In genomic region chr16:5311456-5311855, GRCm38 (mm10) we compare ENCODE assay signal across 22 mouse cellular contexts. TPM values are rescaled to one million over a fixed set of nuclear protein-coding genes. Genes with fewer than 3 reads are reported as not detected.
DNase-seq lines count a peak whose midpoint lies in the region; ATAC-seq and TF ChIP-seq lines count a peak whose summit lies in the region.
"Had no signal": no experiment of that assay in that cellular context is flagged by ENCODE, and none has a peak within 500 bp of the region (broad histone marks: within the 10 kb centered on the region; RNA-seq: fewer than 3 reads in every experiment).

No protein-coding gene starts in this region.

- H3K27me3 ChIP-seq in megakaryocyte, embryonic 14.5 days (replicated peaks): peaks cover 41% of the 10 kb centered on the region
- H3K27me3 ChIP-seq: forebrain, embryonic 15.5 days had no signal

- peaks cover 33% of the 10 kb centered on the region for H3K4me1 ChIP-seq in megakaryocyte, embryonic 14.5 days
- no peaks in the 10 kb centered on the region for H3K4me1 ChIP-seq in ES-E14 (ENCODE audit: control insufficient read depth in 2 of 2, insufficient read depth in 2 of 2, low read length in 2 of 2, poor library complexity in 1 of 2)
- H3K4me1 ChIP-seq: embryonic facial prominence, embryonic 12.5 days had no signal

- H3K36me3 ChIP-seq in megakaryocyte, embryonic 14.5 days (replicated peaks; ENCODE audit: low read length): no peaks in the 10 kb centered on the region
- H3K36me3 ChIP-seq in ES-E14 (ENCODE audit: control insufficient read depth, insufficient read depth, low read length, poor library complexity, severe bottlenecking): no peaks in the 10 kb centered on the region
- H3K36me3 ChIP-seq: embryonic facial prominence, embryonic 10.5 days; embryonic facial prominence, embryonic 12.5 days; forebrain, embryonic 15.5 days had no signal

- no peaks in the 10 kb centered on the region for H3K9me3 ChIP-seq in megakaryocyte, embryonic 14.5 days
- no peaks in the 10 kb centered on the region for H3K9me3 ChIP-seq in ES-E14 (ENCODE audit: control insufficient read depth, insufficient read depth, low read depth, low read length)
- H3K9me3 ChIP-seq: embryonic facial prominence, embryonic 10.5 days; embryonic facial prominence, embryonic 12.5 days; forebrain, embryonic 13.5 days; forebrain, embryonic 15.5 days had no signal

- H3K27ac ChIP-seq in ES-E14 (ENCODE audit: insufficient read depth, low read depth, low read length, poor library complexity, severe bottlenecking): no peak overlapping the region
- H3K27ac ChIP-seq: embryonic facial prominence, embryonic 10.5 days; embryonic facial prominence, embryonic 12.5 days; forebrain, embryonic 13.5 days; forebrain, embryonic 15.5 days had no signal

- peak; percentile 52 for DNase-seq in heart, adult 11 months
- DNase-seq in heart, postnatal 4 days: no peak
- no peak for DNase-seq in ES-E14 (ENCODE audit: low read depth, low spot score)
- DNase-seq in embryo, embryonic 11 days: no peak
- DNase-seq: adrenal gland, adult 8-10 months; adrenal gland, postnatal 14 days; B cell, adult 2 months; cerebellum, adult 11 months; cerebellum, adult 18-20 months; cerebellum, adult 8-10 months; cerebellum, adult 9-11 months; cerebellum, postnatal 14 days; cerebellum, postnatal 36 days; forebrain, postnatal 0 days had no signal

- ATAC-seq in megakaryocyte, adult 5-6 weeks (ENCODE audit: poor library complexity, severe bottlenecking): no peak
- ATAC-seq: activated CD4-positive, CD25-positive, alpha-beta regulatory T cell, adult 4 months; CD4-positive, CD25-positive, alpha-beta regulatory T cell, adult 4 months; forebrain, embryonic 13.5 days; forebrain, embryonic 15.5 days; forebrain, postnatal 0 days had no signal

- in situ Hi-C loops in ES-E14 (cut with MboI; ENCODE audit: low sequenced_read_pairs in 2 of 2, unreplicated experiment in 2 of 2): no loop called here

- peak overlapping the region; percentile 28 for H3K4me3 ChIP-seq in megakaryocyte, embryonic 14.5 days (replicated peaks)
- H3K4me3 ChIP-seq in ES-E14 (ENCODE audit: insufficient read depth in 1 of 2, low read depth in 1 of 2, low read length in 2 of 2, poor library complexity in 1 of 2, severe bottlenecking in 1 of 2): no peak overlapping the region
- H3K4me3 ChIP-seq: embryonic facial prominence, embryonic 10.5 days; embryonic facial prominence, embryonic 12.5 days; forebrain, embryonic 13.5 days; forebrain, embryonic 15.5 days had no signal

- H3K9ac ChIP-seq in ES-E14 (ENCODE audit: insufficient read depth, low read depth, low read length, poor library complexity, severe bottlenecking): no peak overlapping the region
- H3K9ac ChIP-seq: embryonic facial prominence, embryonic 12.5 days; forebrain, embryonic 13.5 days; forebrain, embryonic 15.5 days; forebrain, postnatal 0 days had no signal

TF ChIP-seq in ES-E14, 5 proteins besides CTCF, POLR2A, EP300 and RAD21:
- TF ChIP-seq MAFK (IDR thresholded peaks at IDR 0.05; ENCODE audit: insufficient read depth, low read depth, low read length): 0 out of 2 replicates have a peak, but pooled peaks have one; percentile 39
- no peak for TF ChIP-seq ZNF384 (IDR thresholded peaks at IDR 0.05; ENCODE audit: low read depth, low read length)
- TF ChIP-seq ZC3H11A (IDR thresholded peaks at IDR 0.05; ENCODE audit: borderline replicate concordance, low read depth, low read length): no peak
- no peak for TF ChIP-seq CHD2 (IDR thresholded peaks at IDR 0.05; ENCODE audit: low read depth, low read length)
- TF ChIP-seq HCFC1 (IDR thresholded peaks at IDR 0.05; ENCODE audit: borderline replicate concordance, insufficient read depth, low read length): no peak

RNA-seq across cellular contexts. Expression of gene Eef2kmt, which starts 55.7 kb away (rescaled TPM):
- 10 to 100 TPM; 13.0 to 13.7 TPM for total RNA-seq in heart, postnatal 4 days (2021)
- 2.5 TPM in 1 of 2 replicates, not detected in the other for polyA plus RNA-seq in megakaryocyte, embryonic 14.5 days (2012; ENCODE audit: insufficient read depth, low replicate concordance)
- total RNA-seq in megakaryocyte, adult 5-6 weeks (2015): 12.4 and 12.8 TPM in 2 replicates
- 9.1 and 10.7 TPM in 2 replicates for total RNA-seq in megakaryocyte, adult 5-6 weeks (2017)
- 23.0 and 34.5 TPM in 2 replicates for total RNA-seq in ES-E14 (2012; rRNA removed)
